Mouse (Mus musculus) ES-E14 (cell line): ENCODE results near the gene Slc24a4.

ENCODE experiments used
- MAFK ChIP-seq: IDR thresholded peaks from 2 replicates; pipeline ENCODE4 v1.6.1; 2014; ENCODE audit warnings: mild to moderate bottlenecking, low read depth, low read length, inconsistent platforms; ENCODE audit not compliant: insufficient read depth
- ZNF384 ChIP-seq: IDR thresholded peaks from 2 replicates; pipeline ENCODE4 v1.6.1; 2012; ENCODE audit warnings: low read depth, low read length, inconsistent platforms

- TF ChIP-seq ZNF384 (no peak), MAFK (no peak)
These were observed 180.7 kb downstream of the Slc24a4 start for GRCm38 (mm10) chr12:102309099-102309799.
